Mouse (Mus musculus) thymus, adult 2 months (tissue): ENCODE data around the gene Bsg. TPM values are rescaled to one million over a fixed set of nuclear protein-coding genes. Genes with fewer than 3 reads are reported as not detected.

Experiments
- DNase-seq: peaks from one replicate; pipeline ENCODE4 v3.0.0; 2021
- H3K27ac ChIP-seq: fragments of 200-500 bp; 2 replicates; pipeline ENCODE4 v1.5.1; 2012; ENCODE audit warnings: low read length, control low read depth; ENCODE audit not compliant: control insufficient read depth, insufficient read depth
- H3K27me3 ChIP-seq: fragments of 200-500 bp; 2 replicates; pipeline ENCODE4 v1.6.1; 2012; ENCODE audit warnings: mild to moderate bottlenecking, low read length, moderate library complexity, mixed read lengths; ENCODE audit not compliant: control insufficient read depth, insufficient read depth
- H3K36me3 ChIP-seq: fragments of 200-500 bp; 2 replicates; pipeline ENCODE4 v1.6.1; 2012; ENCODE audit warnings: mild to moderate bottlenecking, low read length, moderate library complexity; ENCODE audit not compliant: control insufficient read depth, insufficient read depth
- H3K4me1 ChIP-seq: fragments of 200-500 bp; replicated peaks from 2 replicates; pipeline ENCODE4 v1.6.1; 2012; ENCODE audit warnings: low read length; ENCODE audit not compliant: control insufficient read depth, insufficient read depth
- H3K4me3 ChIP-seq: fragments of 200-500 bp; 2 replicates; pipeline ENCODE4 v1.5.1; 2012; ENCODE audit warnings: mild to moderate bottlenecking, low read length, control low read depth, moderate library complexity; ENCODE audit not compliant: control insufficient read depth, insufficient read depth
- CTCF ChIP-seq: fragments of 200-500 bp; IDR thresholded peaks from 2 replicates; pipeline ENCODE4 v1.5.1; 2012; ENCODE audit warnings: mild to moderate bottlenecking, control low read depth, low read length, moderate library complexity, borderline replicate concordance; ENCODE audit not compliant: control insufficient read depth, poor library complexity, insufficient read depth; ENCODE audit errors: extremely low read depth
- POLR2A ChIP-seq: fragments of 200-500 bp; IDR thresholded peaks from 2 replicates; pipeline ENCODE4 v1.6.1; 2012; ENCODE audit warnings: mild to moderate bottlenecking, low read length, control low read depth, moderate library complexity; ENCODE audit not compliant: control insufficient read depth, poor library complexity, insufficient read depth; ENCODE audit errors: extremely low read depth
- WGBS: fragments of 180-500 bp; shearing (Covaris S2); methylation state at CpG from one replicate; pipeline ENCODE4 v1.1.7; 2018; 5-methylcytosine and 5-hydroxymethylcytosine counted together
- polyA plus RNA-seq: library from polyadenylated mRNA; depleted of rRNA; stranded (reverse); fragments of >200 nt; gene quantifications from 2 replicates; pipeline ENCODE4 v1.2.3, GENCODE M21; 2012

The Bsg gene
- polyA plus RNA-seq, 1 experiment, result 396 TPM

DNA sequence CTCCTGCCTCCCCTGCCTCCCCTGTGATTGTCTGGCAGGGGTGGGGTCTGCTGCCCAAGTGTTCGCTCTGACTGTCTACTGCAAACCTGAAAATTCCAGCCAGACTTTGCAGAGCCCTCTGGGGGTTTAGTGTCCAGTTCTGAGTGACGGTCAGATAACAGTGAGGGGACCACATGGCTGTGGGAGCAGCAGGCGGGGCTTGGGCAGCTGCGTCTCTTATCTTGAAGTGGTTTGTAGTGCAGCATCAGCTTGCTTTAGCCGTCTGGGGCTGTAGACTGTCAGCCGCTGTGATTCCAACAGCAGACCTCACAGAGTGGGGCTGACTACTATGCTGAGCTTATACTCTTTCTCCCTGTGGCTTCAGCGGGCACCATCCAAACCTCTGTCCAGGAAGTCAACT lies 5.0 kb downstream of the Bsg start:
- 89% methylated on average over 7 of the region's 7 CpGs for WGBS
- H3K27ac ChIP-seq, result no peak overlapping the region
- DNase-seq, result no peak
- H3K4me1 ChIP-seq, result peaks cover 21% of the 10 kb centered on the region
- H3K4me3 ChIP-seq, result no peak overlapping the region
- TF ChIP-seq CTCF (no peak), POLR2A (no peak)
- H3K36me3 ChIP-seq, result peaks cover 13% of the 10 kb centered on the region; the same call in 1 of the 2 replicates
- H3K27me3 ChIP-seq, result no peaks in the 10 kb centered on the region; the same call in 1 of the 2 replicates

DNA sequence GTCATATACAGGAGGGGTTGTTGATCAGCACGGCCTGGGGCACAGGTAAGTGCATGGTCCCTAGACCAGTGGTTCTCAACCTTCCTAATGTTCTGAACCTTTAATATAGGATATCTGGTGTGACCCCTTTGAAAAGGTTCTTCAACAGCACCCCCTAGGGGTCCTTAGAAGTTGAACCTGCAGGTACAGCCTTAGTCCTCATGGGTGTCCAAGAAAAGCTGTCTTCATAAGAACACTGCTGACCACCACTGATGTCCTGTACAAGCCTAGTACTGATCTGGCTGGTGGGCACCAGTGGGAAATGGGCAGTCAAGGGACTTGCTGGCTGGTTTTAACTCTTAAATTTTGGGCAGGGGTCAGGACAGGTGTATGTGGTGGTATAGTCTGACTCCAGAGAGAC lies 7.7 kb downstream of the Bsg start:
- Histone ChIP-seq H3K36me3 (peaks cover 13% of the 10 kb centered on the region; the same call in 1 of the 2 replicates), H3K4me3 (no peak overlapping the region), H3K27me3 (peaks cover 8% of the 10 kb centered on the region; the same call in 1 of the 2 replicates), H3K4me1 (peaks cover 7% of the 10 kb centered on the region), H3K27ac (no peak overlapping the region)
- WGBS, result 97% methylated on average over 1 of the region's 1 CpGs
- peak; percentile 26 for DNase-seq
- TF ChIP-seq POLR2A (no peak), CTCF (no peak)

DNA sequence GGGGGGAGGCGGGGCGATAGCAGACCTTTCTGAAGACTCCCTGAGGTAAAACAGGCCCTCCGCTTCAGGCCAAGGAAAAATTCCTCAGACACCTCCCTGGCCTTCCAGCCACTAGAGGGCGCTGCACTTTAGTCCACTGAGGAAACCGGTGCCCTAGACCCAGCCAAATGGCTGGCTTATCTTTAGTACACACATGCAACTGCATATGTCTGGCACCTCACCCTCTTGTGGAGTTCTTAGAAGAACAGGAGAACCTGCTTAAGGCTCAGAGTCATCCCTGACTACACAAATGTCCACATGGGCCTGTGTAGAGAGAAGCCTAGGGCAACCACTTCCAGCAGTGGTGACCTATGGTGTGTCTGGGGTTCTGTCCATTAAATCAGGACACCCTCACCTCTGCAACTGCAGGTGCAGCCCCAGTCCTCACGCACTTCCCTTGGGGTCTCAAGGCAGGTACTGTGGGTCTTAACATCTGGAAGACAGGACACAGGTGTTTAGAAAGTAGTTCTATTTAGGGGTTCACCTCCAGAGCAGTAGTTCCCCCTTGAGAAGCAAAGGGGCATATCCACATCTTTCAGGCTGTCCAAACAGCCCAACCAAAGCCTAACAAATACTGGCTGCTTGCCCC lies 8.3 kb downstream of the Bsg start:
- no peak for TF ChIP-seq POLR2A
- TF ChIP-seq CTCF, result 0 out of 2 replicates have a peak, but pooled peaks have one; percentile 55
- peaks cover 9% of the 10 kb centered on the region for H3K4me1 ChIP-seq
- H3K36me3 ChIP-seq, result peaks cover 13% of the 10 kb centered on the region; the same call in 1 of the 2 replicates
- H3K4me3 ChIP-seq, result no peak overlapping the region
- DNase-seq, result peak; percentile 75
- 14% methylated on average over 6 of the region's 6 CpGs for WGBS
- no peak overlapping the region for H3K27ac ChIP-seq
- H3K27me3 ChIP-seq, result peaks cover 12% of the 10 kb centered on the region; the same call in 1 of the 2 replicates

DNA sequence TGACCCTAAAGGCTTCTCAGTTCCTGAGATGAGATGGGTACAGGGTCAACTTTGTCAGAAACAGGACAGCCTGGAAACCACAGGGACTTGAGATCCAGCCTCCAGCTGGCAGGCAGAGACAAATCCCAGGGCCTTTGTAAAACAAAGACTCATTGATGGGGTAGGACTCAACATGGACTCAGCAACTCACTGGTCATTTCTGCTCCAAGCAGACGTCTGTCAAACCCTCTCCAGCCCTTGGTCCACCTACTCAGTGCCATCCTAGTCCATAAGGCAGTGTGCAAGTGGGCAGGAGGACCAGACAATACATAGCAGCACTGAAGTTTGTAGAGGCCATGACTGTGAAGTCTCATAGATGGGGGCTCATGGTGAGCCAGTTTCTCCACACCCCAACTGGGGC lies 8.9 kb downstream of the Bsg start:
- no peak overlapping the region for H3K27ac ChIP-seq
- peaks cover 14% of the 10 kb centered on the region; the same call in 1 of the 2 replicates for H3K27me3 ChIP-seq
- no peak overlapping the region for H3K4me3 ChIP-seq
- no peak for DNase-seq
- TF ChIP-seq CTCF (no peak), POLR2A (no peak)
- H3K36me3 ChIP-seq, result peaks cover 13% of the 10 kb centered on the region; the same call in 1 of the 2 replicates
- peaks cover 12% of the 10 kb centered on the region for H3K4me1 ChIP-seq
- 49% methylated on average over 1 of the region's 1 CpGs for WGBS

DNA sequence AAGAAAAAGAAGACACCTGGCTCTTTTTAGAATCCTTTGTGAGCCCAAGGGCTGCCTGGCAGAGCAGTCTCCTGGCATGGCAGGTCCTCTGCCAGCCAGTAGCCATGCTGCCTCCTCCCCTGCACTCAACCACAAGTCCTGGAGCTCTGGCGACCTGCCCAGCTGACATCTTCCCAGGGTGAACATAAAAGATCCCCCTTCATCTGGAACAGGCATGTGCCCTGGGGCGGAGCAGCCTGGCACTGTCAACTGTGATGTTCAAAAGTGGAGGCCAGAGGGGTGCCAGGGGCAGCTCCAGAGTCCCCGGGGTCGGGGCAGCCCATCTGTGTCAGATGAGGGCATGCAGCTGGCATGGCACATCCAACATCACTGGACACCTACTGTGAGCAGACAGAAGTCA lies 10.7 kb downstream of the Bsg start:
- WGBS, result 68% methylated on average over 4 of the region's 4 CpGs
- H3K4me1 ChIP-seq, result peaks cover 12% of the 10 kb centered on the region
- H3K36me3 ChIP-seq, result peaks cover 9% of the 10 kb centered on the region; the same call in 1 of the 2 replicates
- peaks cover 14% of the 10 kb centered on the region; the same call in 1 of the 2 replicates for H3K27me3 ChIP-seq
- no peak overlapping the region for H3K27ac ChIP-seq
- DNase-seq, result no peak
- H3K4me3 ChIP-seq, result no peak overlapping the region
- no peak for TF ChIP-seq CTCF
- no peak for TF ChIP-seq POLR2A

DNA sequence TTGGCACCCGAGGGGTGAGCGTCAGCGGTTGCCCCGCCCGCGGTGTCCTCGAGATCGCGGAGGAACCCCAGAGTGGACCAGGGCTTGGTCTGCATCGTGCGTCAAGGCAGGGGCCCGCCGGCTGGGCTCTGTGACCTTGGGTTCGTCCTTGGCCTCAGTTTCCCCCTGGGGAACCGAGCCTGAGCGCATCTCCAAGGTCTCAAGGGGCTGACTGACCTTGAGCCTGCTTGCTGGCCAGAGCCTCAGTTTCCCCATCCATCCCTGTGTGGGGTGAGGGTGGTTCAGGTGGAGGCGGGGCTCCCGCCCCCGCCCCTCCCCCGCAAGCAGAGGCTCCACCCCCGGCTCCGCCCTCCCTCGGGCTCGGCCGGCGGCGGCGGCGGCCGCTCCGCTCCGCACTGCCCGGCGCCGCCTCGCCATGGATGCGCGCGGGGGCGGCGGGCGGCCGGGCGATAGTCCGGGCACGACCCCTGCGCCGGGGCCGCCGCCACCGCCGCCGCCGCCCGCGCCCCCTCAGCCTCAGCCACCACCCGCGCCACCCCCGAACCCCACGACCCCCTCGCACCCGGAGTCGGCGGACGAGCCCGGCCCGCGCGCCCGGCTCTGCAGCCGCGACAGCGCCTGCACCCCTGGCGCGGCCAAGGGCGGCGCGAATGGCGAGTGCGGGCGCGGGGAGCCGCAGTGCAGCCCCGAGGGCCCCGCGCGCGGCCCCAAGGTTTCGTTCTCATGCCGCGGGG lies 12.1 kb downstream of the Bsg start, which contains the start of gene Hcn2:
Gene Hcn2, plus strand, starts transcription at position 381 of the 734 bp plus-strand sequence.
- 3% methylated on average over 69 of the region's 91 CpGs for WGBS

More for the DNA sequence above, 12.1 kb downstream of the Bsg start, which contains the start of gene Hcn2:
- no peak within 1 kb of the TSS for H3K27ac ChIP-seq
- H3K27me3 ChIP-seq, result peaks cover 14% of the 10 kb centered on the region; the same call in 1 of the 2 replicates
- TF ChIP-seq POLR2A, result no peak
- no peak for TF ChIP-seq CTCF
- H3K4me3 ChIP-seq, result peak within 1 kb of the TSS; percentile 34
- H3K36me3 ChIP-seq, result no peaks in the 10 kb centered on the region
- no peak for DNase-seq
- peaks cover 12% of the 10 kb centered on the region for H3K4me1 ChIP-seq
